Mouse (Mus musculus) MEL (cell line): Measurements from ENCODE around the gene Wdr24. TPM values are rescaled to one million over a fixed set of nuclear protein-coding genes. Genes with fewer than 3 reads are reported as not detected.

Experiments
- DNase-seq: peaks from one replicate; pipeline ENCODE4 v3.0.0; 2011; ENCODE audit warnings: low read depth, low spot score
- H3K27ac ChIP-seq: 2 replicates; pipeline ENCODE4 v1.5.1; 2012; ENCODE audit warnings: low read depth, mild to moderate bottlenecking, control low read depth, low read length, moderate library complexity; ENCODE audit not compliant: control insufficient read depth
- H3K27me3 ChIP-seq, 2 experiments: fragments of 150-350 bp in 1 of 2; sonication (generic) in 1 of 2; 2 replicates each; pipeline ENCODE4 v1.6.1; 2012; ENCODE audit warnings: low read length in 2 of 2, mild to moderate bottlenecking in 2 of 2, improper control_type of control experiment in 1 of 2, moderate library complexity in 1 of 2; ENCODE audit not compliant: insufficient read depth in 2 of 2, control insufficient read depth in 1 of 2
- H3K36me3 ChIP-seq, 2 experiments: 2 replicates each; pipeline ENCODE4 v1.6.1; 2012 to 2014; ENCODE audit warnings: low read length in 2 of 2, improper control_type of control experiment in 1 of 2, inconsistent platforms in 1 of 2, mild to moderate bottlenecking in 1 of 2; ENCODE audit not compliant: insufficient read depth in 2 of 2, control insufficient read depth in 1 of 2
- H3K4me1 ChIP-seq, 2 experiments: fragments of 150-350 bp in 1 of 2; sonication (generic) in 1 of 2; 2 replicates each; pipeline ENCODE4 v1.6.1; 2012; ENCODE audit warnings: low read length in 2 of 2, improper control_type of control experiment in 1 of 2, mild to moderate bottlenecking in 1 of 2; ENCODE audit not compliant: insufficient read depth in 2 of 2, control insufficient read depth in 1 of 2
- H3K4me3 ChIP-seq, 2 experiments: fragments of 150-350 bp in 1 of 2; sonication (generic) in 1 of 2; 2 replicates each; pipeline ENCODE4 v1.5.1; 2012; ENCODE audit warnings: low read depth in 2 of 2, low read length in 2 of 2, mild to moderate bottlenecking in 2 of 2, moderate library complexity in 2 of 2, control low read depth in 1 of 2, improper control_type of control experiment in 1 of 2; ENCODE audit not compliant: control insufficient read depth in 1 of 2, insufficient read depth in 1 of 2
- H3K79me2 ChIP-seq: 2 replicates; pipeline ENCODE4 v1.6.1; 2012; ENCODE audit warnings: mild to moderate bottlenecking, low read length, moderate library complexity; ENCODE audit not compliant: control insufficient read depth, poor library complexity, insufficient read depth
- H3K9ac ChIP-seq: 2 replicates; pipeline ENCODE4 v1.6.1; 2012; ENCODE audit warnings: low read depth, mild to moderate bottlenecking, control low read depth, low read length, moderate library complexity; ENCODE audit not compliant: control insufficient read depth, poor library complexity, severe bottlenecking
- H3K9me3 ChIP-seq: fragments of 150-350 bp; sonication (generic); replicated peaks from 2 replicates; pipeline ENCODE4 v1.6.1; 2012; ENCODE audit warnings: mild to moderate bottlenecking, low read length, improper control_type of control experiment, moderate library complexity; ENCODE audit not compliant: insufficient read depth
- CHD2 ChIP-seq: IDR thresholded peaks from 2 replicates; pipeline ENCODE4 v1.6.1; 2011; ENCODE audit warnings: low read length, improper control_type of control experiment
- ELF1 ChIP-seq: IDR thresholded peaks from 2 replicates; pipeline ENCODE4 v1.6.1; 2014; ENCODE audit warnings: low read depth, mild to moderate bottlenecking, inconsistent platforms, low read length, improper control_type of control experiment, moderate library complexity
- EP300 ChIP-seq, 2 experiments: IDR thresholded peaks; 2 replicates each; pipeline ENCODE4 v1.6.1; 2011; ENCODE audit warnings: improper control_type of control experiment in 2 of 2, low read length in 2 of 2, low read depth in 1 of 2, mild to moderate bottlenecking in 1 of 2
- GABPA ChIP-seq: IDR thresholded peaks from 2 replicates; pipeline ENCODE4 v1.6.1; 2012; ENCODE audit warnings: low read depth, mild to moderate bottlenecking, inconsistent platforms, low read length, improper control_type of control experiment, moderate library complexity
- KAT2A ChIP-seq: conservative IDR thresholded peaks from 2 replicates; pipeline ENCODE4 v1.6.1; 2012; ENCODE audit warnings: low read depth, low read length, improper control_type of control experiment, inconsistent platforms
- MXI1 ChIP-seq: IDR thresholded peaks from 2 replicates; pipeline ENCODE4 v1.6.1; 2011; ENCODE audit warnings: mild to moderate bottlenecking, low read depth, low read length, improper control_type of control experiment
- NRF1 ChIP-seq: IDR thresholded peaks from 2 replicates; pipeline ENCODE4 v1.6.1; 2014; ENCODE audit warnings: low read depth, mild to moderate bottlenecking, inconsistent platforms, low read length, improper control_type of control experiment, moderate library complexity; ENCODE audit not compliant: poor library complexity, insufficient read depth, severe bottlenecking
- POLR2A ChIP-seq, 2 experiments: IDR thresholded peaks; 2 replicates each; pipeline ENCODE4 v1.6.1; 2011 to 2012; ENCODE audit warnings: low read length in 2 of 2, mild to moderate bottlenecking in 2 of 2, control low read depth in 1 of 2, improper control_type of control experiment in 1 of 2, low read depth in 1 of 2, moderate library complexity in 1 of 2; ENCODE audit not compliant: control insufficient read depth in 1 of 2, insufficient read depth in 1 of 2, poor library complexity in 1 of 2
- RAD21 ChIP-seq: IDR thresholded peaks from 2 replicates; pipeline ENCODE4 v1.6.1; 2011; ENCODE audit warnings: mild to moderate bottlenecking, low read depth, low read length, improper control_type of control experiment
- SIN3A ChIP-seq: IDR thresholded peaks from 2 replicates; pipeline ENCODE4 v1.6.1; 2012; ENCODE audit warnings: low read length, improper control_type of control experiment, inconsistent platforms
- TCF12 ChIP-seq: IDR thresholded peaks from 2 replicates; pipeline ENCODE4 v1.6.1; 2014; ENCODE audit warnings: low read depth, mild to moderate bottlenecking, inconsistent platforms, low read length, improper control_type of control experiment, moderate library complexity
- USF1 ChIP-seq: IDR thresholded peaks from 2 replicates; pipeline ENCODE4 v1.6.1; 2014; ENCODE audit warnings: low read depth, mild to moderate bottlenecking, inconsistent platforms, low read length, improper control_type of control experiment, moderate library complexity
- polyA plus RNA-seq, 2 experiments: library from polyadenylated mRNA; stranded (reverse) in 1 of 2; unstranded in 1 of 2; fragments of >175 nt in 1 of 2; fragments of >200 nt in 1 of 2; gene quantifications; 2 replicates each; pipeline versions ENCODE4 v1.2.1 to v1.2.4; 2012; ENCODE audit warnings: low replicate concordance in 2 of 2, low read depth in 1 of 2; ENCODE audit not compliant: insufficient read length in 2 of 2, insufficient read depth in 1 of 2, missing spikeins in 1 of 2
- total RNA-seq: library from RNA; depleted of rRNA; stranded (reverse); fragments of 300-350 nt; gene quantifications from 2 replicates; pipeline ENCODE4 v1.2.3, GENCODE M21; 2012

The Wdr24 gene
- total and polyA plus RNA-seq, 3 experiments, result 35.0 to 38.8 TPM; not detected in 1

DNA sequence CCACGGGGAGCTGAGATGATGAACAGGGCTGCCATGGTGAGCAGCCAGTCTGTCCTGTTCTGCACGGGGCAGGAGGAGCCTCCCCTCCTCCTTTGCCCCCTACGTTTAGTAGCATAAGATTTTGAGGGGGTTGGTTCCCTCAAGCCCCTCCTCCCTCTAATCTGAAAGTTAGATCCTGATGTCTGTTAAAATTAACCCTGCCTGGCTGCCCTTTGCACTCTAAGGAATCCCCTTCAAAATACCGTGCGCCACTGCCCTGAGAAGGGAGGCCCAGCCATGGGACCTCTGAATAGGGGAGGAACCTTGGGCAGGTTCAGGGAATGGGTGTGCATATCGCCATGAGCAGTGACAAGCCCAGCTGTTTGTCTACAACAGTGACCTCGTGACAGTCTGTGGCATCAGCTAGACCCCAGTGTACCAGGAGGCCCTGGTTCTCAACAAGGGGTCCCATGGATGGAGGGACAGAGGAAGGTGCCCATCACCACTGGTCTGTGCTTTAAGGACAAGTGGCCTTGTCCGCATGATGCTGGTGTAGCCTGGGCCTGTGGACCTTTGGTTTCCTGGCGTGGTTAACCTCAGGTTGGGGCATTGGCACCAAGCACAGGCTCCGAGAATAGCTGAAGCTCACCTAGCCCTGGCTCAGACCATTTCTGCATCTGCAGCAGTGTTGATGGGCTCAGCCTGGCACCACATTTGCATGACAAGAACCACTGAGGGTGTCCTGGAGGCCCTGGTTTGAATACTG is 47.9 kb upstream of the Wdr24 start:
- Histone ChIP-seq H3K4me3 (no peak overlapping the region), H3K27me3 (no peaks in the 10 kb centered on the region), H3K36me3 (no peaks in the 10 kb centered on the region; a peak in 2 of 4 replicates)

DNA sequence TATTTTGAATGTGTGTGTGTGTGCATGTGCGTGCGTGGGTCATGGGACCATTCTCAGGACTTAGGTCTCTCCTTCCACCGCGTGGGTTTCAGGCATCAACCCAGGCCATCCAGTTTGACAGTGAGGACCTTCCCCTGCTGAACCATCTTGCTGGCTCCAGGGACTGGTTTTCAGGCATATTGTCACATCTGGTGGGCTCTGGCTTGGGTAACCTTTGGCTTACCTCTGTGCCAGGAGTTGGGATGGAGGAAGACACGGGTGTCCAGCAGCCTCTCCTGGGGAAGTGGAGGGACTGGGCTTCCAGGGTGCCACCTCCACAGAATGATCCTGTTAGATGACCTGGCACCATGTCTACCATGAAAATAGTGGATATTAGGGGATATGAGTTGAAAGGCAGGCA is 45.5 kb upstream of the Wdr24 start:
- H3K36me3 ChIP-seq, result peaks cover 0 to 2% of the 10 kb centered on the region in 2 experiments; a peak in 2 of 4 replicates
- no peaks in the 10 kb centered on the region for H3K9me3 ChIP-seq
- peaks cover 0 to 10% of the 10 kb centered on the region in 2 experiments; a peak in 3 of 4 replicates for H3K4me1 ChIP-seq
- TF ChIP-seq GABPA, result no peak
- no peak for TF ChIP-seq POLR2A (IDR thresholded peaks at IDR 0.05; ENCODE audit: control insufficient read depth in 1 of 2, insufficient read depth in 1 of 2, low read depth in 1 of 2, low read length in 2 of 2, poor library complexity in 1 of 2)
- TF ChIP-seq TCF12, result no peak
- no peak for TF ChIP-seq NRF1
- H3K27me3 ChIP-seq, result no peaks in the 10 kb centered on the region
- no peak for DNase-seq
- no peak overlapping the region for H3K27ac ChIP-seq
- H3K79me2 ChIP-seq, result peaks cover 8% of the 10 kb centered on the region
- no peak overlapping the region for H3K4me3 ChIP-seq
- no peak overlapping the region for H3K9ac ChIP-seq

More for the DNA sequence above, 47.9 kb upstream of the Wdr24 start:
- H3K27ac ChIP-seq, result no peak overlapping the region
- H3K79me2 ChIP-seq, result peaks cover 8% of the 10 kb centered on the region
- DNase-seq, result no peak
- no peaks in the 10 kb centered on the region for H3K9me3 ChIP-seq
- TF ChIP-seq MXI1, result no peak
- TF ChIP-seq RAD21, result no peak
- TF ChIP-seq EP300 (IDR thresholded peaks at IDR 0.05; ENCODE audit: low read depth in 1 of 2, low read length in 2 of 2), result no peak
- TF ChIP-seq USF1, result no peak
- TF ChIP-seq CHD2, result no peak
- TF ChIP-seq KAT2A, result no peak
- no peak for TF ChIP-seq SIN3A
- H3K9ac ChIP-seq, result no peak overlapping the region
- peaks cover 0 to 10% of the 10 kb centered on the region in 2 experiments; a peak in 3 of 4 replicates for H3K4me1 ChIP-seq

DNA sequence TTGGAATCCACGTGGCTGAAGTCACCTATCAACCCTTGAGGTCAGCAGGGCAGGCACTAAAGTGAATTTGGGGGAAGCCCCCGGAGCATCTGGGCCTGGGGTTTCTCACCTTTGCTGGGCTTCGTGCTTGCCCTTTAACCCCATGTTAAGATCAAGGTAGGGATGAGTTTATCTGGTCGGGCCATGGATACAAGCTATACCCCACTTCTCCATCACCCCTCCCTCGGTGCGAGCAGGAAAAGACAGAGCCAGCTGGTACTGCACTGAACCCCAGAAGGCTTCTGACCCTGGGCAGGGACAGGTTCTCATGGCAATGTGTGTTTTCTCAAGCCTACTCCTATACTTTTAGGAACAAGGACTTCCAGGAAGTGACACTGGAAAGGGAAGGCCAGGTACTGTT is 42.1 kb upstream of the Wdr24 start:
- Histone ChIP-seq H3K36me3 (peaks cover 0 to 2% of the 10 kb centered on the region in 2 experiments; a peak in 2 of 4 replicates), H3K4me1 (no peaks in the 10 kb centered on the region), H3K27me3 (no peaks in the 10 kb centered on the region), H3K79me2 (no peaks in the 10 kb centered on the region), H3K27ac (no peak overlapping the region), H3K9me3 (no peaks in the 10 kb centered on the region), H3K9ac (no peak overlapping the region), H3K4me3 (no peak overlapping the region)
- no peak for DNase-seq
- TF ChIP-seq ELF1 (0 out of 2 replicates have a peak, but pooled peaks have one; percentile 4), NRF1 (no peak)
